Mouse (Mus musculus) heart, embryonic 10.5 days (tissue): ENCODE data around the gene 1700025B11Rik. TPM values are rescaled to one million over a fixed set of nuclear protein-coding genes. Genes with fewer than 3 reads are reported as not detected.
"Not testable (repeated sequence)": the region's sequence is repeated elsewhere in the genome, so short reads cannot be mapped to it uniquely, and the experiment has no call there.

ENCODE experiments used
- DNase-seq: peaks from one replicate; pipeline ENCODE4 v3.0.0-alpha.2; 2017; ENCODE audit warnings: low spot score
- H3K27ac ChIP-seq: fragments of 300-500 bp; sonication (generic); 2 replicates; pipeline ENCODE4 v1.5.1; 2016; ENCODE audit warnings: mild to moderate bottlenecking
- H3K27me3 ChIP-seq: fragments of 300-500 bp; sonication (generic); 2 replicates; pipeline ENCODE4 v1.6.1; 2016; ENCODE audit warnings: mild to moderate bottlenecking; ENCODE audit not compliant: poor library complexity, insufficient read depth, severe bottlenecking
- H3K36me3 ChIP-seq: fragments of 300-500 bp; sonication (generic); 2 replicates; pipeline ENCODE4 v1.6.1; 2016; ENCODE audit warnings: mild to moderate bottlenecking, moderate library complexity
- H3K4me1 ChIP-seq: fragments of 300-500 bp; sonication (generic); 2 replicates; pipeline ENCODE4 v1.6.1; 2016; ENCODE audit warnings: mild to moderate bottlenecking
- H3K4me3 ChIP-seq: fragments of 300-500 bp; sonication (generic); 2 replicates; pipeline ENCODE4 v1.5.1; 2016; ENCODE audit warnings: mild to moderate bottlenecking, moderate library complexity
- H3K9me3 ChIP-seq: fragments of 300-500 bp; sonication (generic); 2 replicates; pipeline ENCODE4 v1.6.1; 2016; ENCODE audit warnings: mild to moderate bottlenecking, moderate library complexity
- WGBS: fragments of 180-500 bp; shearing (Covaris S2); methylation state at CpG from one replicate; pipeline ENCODE4 v1.1.7; 2016; 5-methylcytosine and 5-hydroxymethylcytosine counted together
- polyA plus RNA-seq: library from polyadenylated mRNA; unstranded; fragments of >200 nt; fragmentation: Nextera tagmentation; extraction: Ambion mirVana; gene quantifications from 2 replicates; pipeline ENCODE4 v1.2.1, GENCODE M21; 2016

Gene 1700025B11Rik
- not detected in 2 replicates for polyA plus RNA-seq

GRCm38 (mm10) chr15:77561792-77562191 lies at the start of gene 1700025B11Rik:
Gene 1700025B11Rik, minus strand, starts transcription at chr15:77561892.
- Histone ChIP-seq H3K36me3 (no peaks in the 10 kb centered on the region), H3K9me3 (no peaks in the 10 kb centered on the region), H3K4me3 (no peak within 1 kb of the TSS), H3K27ac (no peak within 1 kb of the TSS), H3K4me1 (no peaks in the 10 kb centered on the region), H3K27me3 (no peaks in the 10 kb centered on the region)
- no peak for DNase-seq

- 85% methylated on average over 3 of the region's 3 CpGs for WGBS
- H3K27me3 ChIP-seq: no peaks in the 10 kb centered on the region
- H3K9me3 ChIP-seq: no peaks in the 10 kb centered on the region
- H3K27ac ChIP-seq: no peak overlapping the region
- H3K4me3 ChIP-seq: no peak overlapping the region
- no peak for DNase-seq
- H3K36me3 ChIP-seq: no peaks in the 10 kb centered on the region
- H3K4me1 ChIP-seq: no peaks in the 10 kb centered on the region
Observed at GRCm38 (mm10) chr15:77606069-77606468, 44.4 kb upstream of the 1700025B11Rik start.

- no peaks in the 10 kb centered on the region for H3K36me3 ChIP-seq
- no peaks in the 10 kb centered on the region for H3K9me3 ChIP-seq
- no peaks in the 10 kb centered on the region for H3K4me1 ChIP-seq
- 95% methylated on average over 1 of the region's 1 CpGs for WGBS
- H3K4me3 ChIP-seq: no peak within 1 kb of the TSS
- no peak within 1 kb of the TSS for H3K27ac ChIP-seq
- no peaks in the 10 kb centered on the region for H3K27me3 ChIP-seq
- no peak for DNase-seq
Observed at GRCm38 (mm10) chr15:77598958-77599357, 37.3 kb upstream of the 1700025B11Rik start, which contains the start of gene Gm36245. Gene Gm36245, plus strand, starts transcription at chr15:77599258.

- H3K9me3 ChIP-seq: no peaks in the 10 kb centered on the region
- 46% methylated on average over 3 of the region's 3 CpGs for WGBS
- no peaks in the 10 kb centered on the region for H3K36me3 ChIP-seq
- no peaks in the 10 kb centered on the region for H3K27me3 ChIP-seq
- no peak overlapping the region for H3K27ac ChIP-seq
- H3K4me3 ChIP-seq: no peak overlapping the region
- no peak for DNase-seq
- peaks cover 4% of the 10 kb centered on the region; the same call in 1 of the 2 replicates for H3K4me1 ChIP-seq
Observed at GRCm38 (mm10) chr15:77598429-77598828, 36.7 kb upstream of the 1700025B11Rik start.

- H3K27me3 ChIP-seq: no peaks in the 10 kb centered on the region
- H3K4me1 ChIP-seq: peaks cover 8% of the 10 kb centered on the region; the same call in 1 of the 2 replicates
- no peak for DNase-seq
- WGBS: 59% methylated on average over 5 of the region's 5 CpGs
- H3K9me3 ChIP-seq: no peaks in the 10 kb centered on the region
- H3K4me3 ChIP-seq: no peak within 1 kb of the TSS
- no peak within 1 kb of the TSS for H3K27ac ChIP-seq
- no peaks in the 10 kb centered on the region for H3K36me3 ChIP-seq
Observed at GRCm38 (mm10) chr15:77595961-77596360, 34.3 kb upstream of the 1700025B11Rik start, which contains the start of gene Apol10b. Gene Apol10b, minus strand, starts transcription at chr15:77596125.

GRCm38 (mm10) chr15:77593557-77593956 lies 31.9 kb upstream of the 1700025B11Rik start:
- Histone ChIP-seq H3K4me1 (peaks cover 8% of the 10 kb centered on the region; the same call in 1 of the 2 replicates), H3K27ac (no peak overlapping the region), H3K9me3 (no peaks in the 10 kb centered on the region), H3K36me3 (no peaks in the 10 kb centered on the region), H3K4me3 (no peak overlapping the region), H3K27me3 (no peaks in the 10 kb centered on the region)
- DNase-seq: no peak
- 36% methylated on average over 1 of the region's 1 CpGs for WGBS

GRCm38 (mm10) chr15:77590881-77591280 lies 29.2 kb upstream of the 1700025B11Rik start:
- no peaks in the 10 kb centered on the region for H3K27me3 ChIP-seq
- H3K4me1 ChIP-seq: peaks cover 8% of the 10 kb centered on the region; the same call in 1 of the 2 replicates
- no peak for DNase-seq
- no peaks in the 10 kb centered on the region for H3K36me3 ChIP-seq
- no peak overlapping the region for H3K27ac ChIP-seq
- 67% methylated on average over 2 of the region's 2 CpGs for WGBS
- H3K9me3 ChIP-seq: no peaks in the 10 kb centered on the region
- H3K4me3 ChIP-seq: no peak overlapping the region

GRCm38 (mm10) chr15:77588981-77589380 lies 27.3 kb upstream of the 1700025B11Rik start:
- H3K36me3 ChIP-seq: no peaks in the 10 kb centered on the region
- H3K27ac ChIP-seq: no peak overlapping the region
- no peak for DNase-seq
- H3K4me1 ChIP-seq: peaks cover 8% of the 10 kb centered on the region; the same call in 1 of the 2 replicates
- no peaks in the 10 kb centered on the region for H3K9me3 ChIP-seq
- H3K4me3 ChIP-seq: no peak overlapping the region
- H3K27me3 ChIP-seq: no peaks in the 10 kb centered on the region

- no peak for DNase-seq
- Histone ChIP-seq H3K4me3 (no peak overlapping the region), H3K27me3 (no peaks in the 10 kb centered on the region), H3K27ac (no peak overlapping the region), H3K4me1 (no peaks in the 10 kb centered on the region), H3K9me3 (0 out of 2 replicates have a peak, but pooled peaks cover 5% of the 10 kb centered on the region), H3K36me3 (no peaks in the 10 kb centered on the region)
Observed at GRCm38 (mm10) chr15:77587026-77587425, 25.3 kb upstream of the 1700025B11Rik start.

GRCm38 (mm10) chr15:77581681-77582080 lies 20.0 kb upstream of the 1700025B11Rik start:
- Histone ChIP-seq H3K27me3 (no peaks in the 10 kb centered on the region), H3K4me1 (no peaks in the 10 kb centered on the region), H3K36me3 (no peaks in the 10 kb centered on the region), H3K27ac (no peak overlapping the region), H3K9me3 (0 out of 2 replicates have a peak, but pooled peaks cover 5% of the 10 kb centered on the region), H3K4me3 (no peak overlapping the region)
- WGBS: 26% methylated on average over 1 of the region's 1 CpGs
- no peak for DNase-seq

GRCm38 (mm10) chr15:77579311-77579710 lies 17.6 kb upstream of the 1700025B11Rik start:
- H3K27me3 ChIP-seq: no peaks in the 10 kb centered on the region
- H3K36me3 ChIP-seq: no peaks in the 10 kb centered on the region
- 0 out of 2 replicates have a peak, but pooled peaks cover 5% of the 10 kb centered on the region for H3K9me3 ChIP-seq
- no peak overlapping the region for H3K27ac ChIP-seq
- 87% methylated on average over 4 of the region's 4 CpGs for WGBS
- no peak overlapping the region for H3K4me3 ChIP-seq
- no peaks in the 10 kb centered on the region for H3K4me1 ChIP-seq
- DNase-seq: no peak

GRCm38 (mm10) chr15:77578801-77579200 lies 17.1 kb upstream of the 1700025B11Rik start:
- no peak overlapping the region for H3K4me3 ChIP-seq
- H3K36me3 ChIP-seq: no peaks in the 10 kb centered on the region
- H3K27me3 ChIP-seq: no peaks in the 10 kb centered on the region
- H3K9me3 ChIP-seq: 0 out of 2 replicates have a peak, but pooled peaks cover 5% of the 10 kb centered on the region
- no peak for DNase-seq
- H3K27ac ChIP-seq: no peak overlapping the region
- 94% methylated on average over 2 of the region's 2 CpGs for WGBS
- no peaks in the 10 kb centered on the region for H3K4me1 ChIP-seq

- no peak for DNase-seq
- Histone ChIP-seq H3K9me3 (no peaks in the 10 kb centered on the region), H3K4me3 (no peak overlapping the region), H3K36me3 (no peaks in the 10 kb centered on the region), H3K4me1 (no peaks in the 10 kb centered on the region), H3K27me3 (no peaks in the 10 kb centered on the region), H3K27ac (no peak overlapping the region)
Observed at GRCm38 (mm10) chr15:77563219-77563618, 1.5 kb upstream of the 1700025B11Rik start.

- H3K27me3 ChIP-seq, H3K36me3 ChIP-seq, DNase-seq, H3K4me1 ChIP-seq, H3K4me3 ChIP-seq, H3K27ac ChIP-seq, H3K9me3 ChIP-seq: not testable (repeated sequence)
- WGBS: 53% methylated on average over 1 of the region's 1 CpGs
Observed at GRCm38 (mm10) chr15:77539221-77539620, 22.5 kb downstream of the 1700025B11Rik start.
